Mouse (Mus musculus) liver, embryonic 11.5 days (tissue): ENCODE data around the gene Rnase1. TPM values are rescaled to one million over a fixed set of nuclear protein-coding genes. Genes with fewer than 3 reads are reported as not detected.

Experiments used
- ATAC-seq: fragments of 200-750 bp; cut with Nextera tagmentation; replicated peaks from 2 replicates; pipeline ENCODE4 v1.8.0; 2017; ENCODE audit warnings: moderate number of reproducible peaks, mild to moderate bottlenecking, moderate TSS enrichment, moderate library complexity; ENCODE audit not compliant: low FRiP score
- DNase-seq: peaks from one replicate; pipeline ENCODE4 v3.0.0-alpha.2; 2017; ENCODE audit warnings: low spot score
- H3K27ac ChIP-seq: fragments of 300-500 bp; sonication (generic); 2 replicates; pipeline ENCODE4 v1.5.1; 2014; ENCODE audit warnings: mild to moderate bottlenecking, low read depth, low read length, control low read depth
- H3K27me3 ChIP-seq: fragments of 300-500 bp; sonication (generic); replicated peaks from 2 replicates; pipeline ENCODE4 v1.6.1; 2014; ENCODE audit warnings: low read length, mixed read lengths; ENCODE audit not compliant: control insufficient read depth, insufficient read depth
- H3K36me3 ChIP-seq: fragments of 300-500 bp; sonication (generic); 2 replicates; pipeline ENCODE4 v1.6.1; 2014; ENCODE audit warnings: mild to moderate bottlenecking, low read length, moderate library complexity, mixed read lengths; ENCODE audit not compliant: control insufficient read depth, insufficient read depth
- H3K4me1 ChIP-seq: fragments of 300-500 bp; sonication (generic); replicated peaks from 2 replicates; pipeline ENCODE4 v1.6.1; 2014; ENCODE audit warnings: low read length, mixed read lengths; ENCODE audit not compliant: control insufficient read depth, insufficient read depth
- H3K4me2 ChIP-seq: fragments of 300-500 bp; sonication (generic); 2 replicates; pipeline ENCODE4 v1.6.1; 2014; ENCODE audit warnings: mild to moderate bottlenecking, control low read depth, moderate library complexity
- H3K4me3 ChIP-seq: fragments of 300-500 bp; sonication (generic); 2 replicates; pipeline ENCODE4 v1.5.1; 2014; ENCODE audit warnings: low read depth, low read length, control low read depth
- H3K9ac ChIP-seq: fragments of 300-500 bp; sonication (generic); 2 replicates; pipeline ENCODE4 v1.6.1; 2014; ENCODE audit warnings: low read depth, low read length, control low read depth
- H3K9me3 ChIP-seq: fragments of 300-500 bp; sonication (generic); 2 replicates; pipeline ENCODE4 v1.6.1; 2016; ENCODE audit warnings: low read length, inconsistent platforms, mixed read lengths; ENCODE audit not compliant: control insufficient read depth
- WGBS: fragments of 180-500 bp; shearing (Covaris S2); extraction: QIAGEN DNeasy Blood & Tissue Kit; methylation state at CpG from one replicate; pipeline ENCODE4 v1.1.7; 2014; 5-methylcytosine and 5-hydroxymethylcytosine counted together
- polyA plus RNA-seq: library from polyadenylated mRNA; unstranded; fragments of >200 nt; fragmentation: Nextera tagmentation; extraction: Ambion mirVana; gene quantifications from 2 replicates; pipeline ENCODE4 v1.2.1, GENCODE M21; 2014

Rnase1 gene
- polyA plus RNA-seq, 1 experiment from 2014 or later: not detected

DNA sequence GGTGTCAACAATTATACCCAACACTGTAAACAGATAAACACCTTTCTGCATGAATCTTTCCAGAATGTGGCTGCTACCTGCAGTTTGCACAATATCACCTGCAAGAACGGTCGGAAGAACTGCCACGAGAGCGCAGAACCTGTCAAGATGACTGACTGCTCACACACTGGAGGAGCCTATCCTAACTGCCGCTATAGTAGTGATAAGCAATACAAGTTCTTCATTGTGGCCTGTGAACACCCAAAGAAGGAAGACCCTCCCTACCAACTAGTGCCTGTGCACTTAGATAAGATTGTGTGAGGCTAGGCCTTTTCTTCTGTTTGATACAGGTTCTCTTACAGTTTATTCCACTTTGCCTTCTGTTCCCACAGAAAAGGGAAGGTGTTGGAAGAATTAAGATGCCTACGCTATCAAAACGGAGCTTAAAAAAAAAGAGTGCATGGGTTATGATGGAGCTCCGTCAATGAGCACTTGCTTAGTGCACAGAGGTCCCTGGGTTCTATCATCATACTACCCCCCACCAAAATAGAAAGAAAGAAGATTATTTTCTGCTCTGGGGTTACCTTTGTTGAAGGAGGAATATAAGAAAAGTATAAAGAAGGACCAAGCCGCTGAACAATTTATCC is 16.2 kb downstream of the Rnase1 start:
- H3K4me2 ChIP-seq: peak overlapping the region; percentile 62
- peak; percentile 56 for DNase-seq
- 34% methylated on average over 9 of the region's 9 CpGs for WGBS
- H3K9me3 ChIP-seq: no peaks in the 10 kb centered on the region
- H3K4me3 ChIP-seq: peak overlapping the region; percentile 29
- no peaks in the 10 kb centered on the region for H3K27me3 ChIP-seq
- H3K36me3 ChIP-seq: no peaks in the 10 kb centered on the region
- ATAC-seq: peak; percentile 88
- peak overlapping the region; percentile 97 for H3K27ac ChIP-seq
- H3K9ac ChIP-seq: peak overlapping the region; percentile 66
- peaks cover 51% of the 10 kb centered on the region for H3K4me1 ChIP-seq

DNA sequence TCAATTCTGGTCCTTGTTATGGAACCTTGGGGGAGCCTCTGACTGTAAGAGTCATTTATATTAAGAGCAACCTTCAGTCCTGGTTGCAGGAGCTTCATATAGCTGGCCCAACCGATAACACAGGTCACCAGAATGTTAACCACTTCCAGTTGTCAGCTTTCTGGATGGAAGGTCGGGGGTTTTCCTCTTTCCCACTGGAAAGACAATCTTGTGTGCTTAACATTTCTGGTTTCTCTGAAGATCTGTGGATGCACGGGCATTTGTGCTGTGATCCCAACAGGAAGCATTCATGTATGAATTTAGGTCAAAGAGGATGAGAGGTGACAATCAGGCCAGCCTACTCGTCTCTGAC is 17.0 kb downstream of the Rnase1 start:
- Histone ChIP-seq H3K4me3 (peak overlapping the region; percentile 29; the same call in 1 of the 2 replicates), H3K4me1 (peaks cover 51% of the 10 kb centered on the region), H3K27ac (peak overlapping the region; percentile 97), H3K9ac (peak overlapping the region; percentile 66), H3K4me2 (peak overlapping the region; percentile 62), H3K36me3 (no peaks in the 10 kb centered on the region), H3K27me3 (no peaks in the 10 kb centered on the region), H3K9me3 (no peaks in the 10 kb centered on the region)
- DNase-seq (no peak), ATAC-seq (no peak)
- 34% methylated on average over 4 of the region's 4 CpGs for WGBS

DNA sequence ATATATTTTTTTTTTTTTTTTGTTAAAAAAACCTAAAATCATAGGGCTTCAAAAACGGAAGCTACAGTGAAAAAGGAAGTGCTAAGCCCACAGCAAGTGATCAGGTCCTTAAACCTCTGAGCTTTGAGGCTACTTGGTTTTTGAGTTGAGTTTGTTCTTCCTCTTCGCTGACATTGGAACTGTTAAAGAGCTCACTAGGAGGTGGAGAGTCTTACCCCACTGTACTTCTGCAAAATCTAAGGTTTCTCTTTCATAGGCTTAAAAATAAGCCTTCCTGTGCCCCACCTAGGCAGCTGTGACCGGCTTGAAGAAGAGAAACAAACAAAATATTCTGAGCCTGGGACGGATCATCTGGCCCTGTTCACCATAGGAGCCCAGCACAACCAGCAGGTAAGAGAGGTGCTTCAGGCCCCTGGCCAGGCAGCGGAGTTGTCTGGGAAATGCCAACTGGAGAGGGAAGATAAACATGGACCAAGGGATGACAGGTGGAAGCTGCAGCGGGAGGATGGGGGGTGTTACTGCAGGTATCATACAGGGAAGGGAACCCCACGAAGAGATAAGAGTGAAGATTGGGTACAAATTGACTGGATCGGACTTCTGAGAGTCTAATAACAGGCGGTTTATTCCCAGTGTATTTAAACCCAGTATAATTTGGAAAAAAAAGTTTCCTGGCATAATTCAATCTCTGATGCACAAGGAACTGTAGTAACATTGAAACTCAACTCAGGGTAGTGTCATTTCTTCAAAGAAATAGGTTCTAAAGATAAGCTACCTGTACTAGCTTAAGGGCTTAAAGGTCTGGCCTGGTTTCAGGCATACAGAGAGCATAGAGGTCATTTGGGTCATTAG is 17.6 kb downstream of the Rnase1 start:
- H3K9ac ChIP-seq: peak overlapping the region; percentile 66; the same call in 1 of the 2 replicates
- no peaks in the 10 kb centered on the region for H3K36me3 ChIP-seq
- H3K27me3 ChIP-seq: no peaks in the 10 kb centered on the region
- no peak overlapping the region for H3K4me3 ChIP-seq
- H3K4me1 ChIP-seq: peaks cover 51% of the 10 kb centered on the region
- WGBS: 38% methylated on average over 9 of the region's 9 CpGs
- no peaks in the 10 kb centered on the region for H3K9me3 ChIP-seq
- DNase-seq (no peak), ATAC-seq (no peak; the same call in 1 of the 2 replicates)
- peak overlapping the region; percentile 62 for H3K4me2 ChIP-seq
- H3K27ac ChIP-seq: peak overlapping the region; percentile 97

DNA sequence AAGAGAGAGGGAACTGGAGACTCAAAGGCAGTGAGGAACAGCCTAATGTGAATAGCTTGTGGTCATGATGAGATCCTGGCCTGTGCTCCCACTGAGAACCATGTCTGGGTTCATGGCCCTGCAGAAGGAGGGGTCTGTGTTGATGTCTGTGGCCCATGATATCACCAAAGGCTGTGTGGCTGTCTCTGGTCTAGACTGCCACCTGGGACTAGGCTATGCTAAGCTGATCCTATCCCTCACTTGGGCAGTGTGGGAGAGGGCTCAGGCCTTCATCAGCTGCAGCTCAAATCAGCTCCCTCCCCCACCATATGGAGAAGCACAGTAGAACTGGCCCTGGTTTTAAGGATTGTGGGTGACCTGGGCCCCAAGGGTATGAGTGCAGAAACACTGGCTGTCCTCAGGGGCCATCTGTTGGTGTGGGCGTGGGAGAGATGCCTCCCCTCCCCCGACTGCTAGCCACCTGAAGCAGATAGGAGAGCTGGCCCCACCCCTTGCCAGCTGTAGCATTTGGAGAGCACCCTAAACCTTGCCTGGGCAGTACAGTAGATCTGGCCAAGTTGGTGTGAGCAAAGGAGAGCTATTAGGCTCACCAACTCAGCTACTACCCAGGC is 18.8 kb downstream of the Rnase1 start:
- Histone ChIP-seq H3K27me3 (no peaks in the 10 kb centered on the region), H3K4me3 (no peak overlapping the region), H3K4me1 (peaks cover 51% of the 10 kb centered on the region), H3K9ac (peak overlapping the region; percentile 42), H3K27ac (peak overlapping the region; percentile 97), H3K9me3 (no peaks in the 10 kb centered on the region), H3K36me3 (no peaks in the 10 kb centered on the region), H3K4me2 (peak overlapping the region; percentile 16)
- ATAC-seq (peak; percentile 83), DNase-seq (peak; percentile 54)
- WGBS: 31% methylated on average over 2 of the region's 2 CpGs

DNA sequence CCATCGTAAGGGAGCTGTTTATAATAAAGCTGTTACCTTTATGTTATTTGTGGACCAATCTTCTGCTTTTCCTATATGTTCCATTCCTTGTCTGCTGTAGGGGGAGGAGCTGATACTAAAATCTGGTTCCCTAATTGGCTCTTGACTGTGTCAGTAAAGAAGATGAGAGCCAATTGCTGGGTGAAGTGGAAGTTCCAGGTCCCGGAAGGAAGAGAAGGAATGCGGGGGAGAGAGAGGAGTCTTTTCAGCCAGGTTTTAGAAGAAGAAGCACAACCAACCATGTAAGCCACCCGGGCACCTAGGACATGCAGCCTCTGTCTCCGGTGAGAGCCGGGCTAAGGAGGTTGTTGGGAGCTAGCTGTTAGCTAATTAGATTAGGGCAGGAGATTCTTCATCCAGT is 20.9 kb downstream of the Rnase1 start:
- Histone ChIP-seq H3K9ac (no peak overlapping the region), H3K4me2 (no peak overlapping the region), H3K4me1 (peaks cover 36% of the 10 kb centered on the region), H3K9me3 (no peaks in the 10 kb centered on the region), H3K27me3 (no peaks in the 10 kb centered on the region), H3K27ac (no peak overlapping the region), H3K36me3 (no peaks in the 10 kb centered on the region), H3K4me3 (no peak overlapping the region)
- WGBS: 85% methylated on average over 6 of the region's 6 CpGs
- ATAC-seq (no peak), DNase-seq (no peak)

DNA sequence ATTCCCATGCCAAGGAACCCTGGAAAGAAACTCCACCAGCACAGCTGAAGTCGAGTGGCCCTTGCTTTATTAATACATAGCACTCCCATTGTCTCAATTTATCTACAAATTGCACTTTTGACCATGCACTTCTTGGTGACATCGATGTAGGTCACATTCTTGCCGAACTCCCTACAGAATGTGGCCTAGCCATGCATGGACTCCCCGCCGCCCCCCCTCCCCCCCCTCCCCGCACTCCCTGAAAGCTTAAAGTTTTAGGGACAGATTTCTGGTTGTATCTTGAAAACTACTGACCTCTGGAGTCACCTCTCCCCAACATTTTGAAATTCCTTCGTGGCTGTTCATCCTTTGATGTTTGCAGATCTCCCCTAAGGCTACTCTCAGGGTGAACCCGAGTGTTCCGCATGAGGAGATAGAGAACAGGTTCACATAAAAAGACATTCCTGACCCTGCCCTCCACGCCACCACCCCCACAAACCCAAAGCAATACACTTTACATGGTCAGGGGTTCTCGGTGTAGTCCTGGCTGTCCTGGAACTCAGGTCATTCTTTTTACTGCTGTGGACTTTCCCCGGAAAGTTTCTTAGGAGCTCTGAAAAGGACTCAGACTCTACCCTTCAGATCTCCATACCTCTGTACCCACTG is 32.5 kb downstream of the Rnase1 start, which contains the start of gene Eddm3b:
TSS of gene Eddm3b (plus strand) at position 511 of the 645 bp plus-strand sequence.
- no peak for DNase-seq
- no peak within 1 kb of the TSS for H3K4me2 ChIP-seq
- 59% methylated on average over 12 of the region's 12 CpGs for WGBS
- H3K36me3 ChIP-seq: no peaks in the 10 kb centered on the region
- H3K27ac ChIP-seq: no peak within 1 kb of the TSS
- H3K4me1 ChIP-seq: no peaks in the 10 kb centered on the region
- no peaks in the 10 kb centered on the region for H3K27me3 ChIP-seq
- no peak within 1 kb of the TSS for H3K4me3 ChIP-seq
- ATAC-seq: no peak
- no peaks in the 10 kb centered on the region for H3K9me3 ChIP-seq
- H3K9ac ChIP-seq: no peak within 1 kb of the TSS

DNA sequence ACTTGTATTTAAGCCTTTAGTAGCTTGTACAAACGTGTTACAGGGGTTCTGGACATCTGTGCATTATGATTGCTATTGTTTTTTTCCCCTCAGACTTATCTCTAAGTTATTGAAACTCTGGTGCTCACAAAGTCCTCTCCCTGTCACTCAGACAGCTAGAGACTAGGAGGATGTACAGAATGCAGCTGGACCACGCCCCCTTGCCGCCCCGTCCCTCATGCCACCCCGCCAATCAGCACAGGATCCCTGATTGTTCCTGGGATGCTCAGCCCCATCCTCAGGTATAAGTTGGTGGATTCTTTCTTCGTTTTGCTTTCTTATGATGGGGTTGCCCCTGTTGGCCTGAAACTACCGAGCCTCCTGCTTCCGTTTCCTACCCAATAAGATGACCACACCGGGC is 33.1 kb downstream of the Rnase1 start:
- DNase-seq (no peak), ATAC-seq (no peak)
- no peaks in the 10 kb centered on the region for H3K9me3 ChIP-seq
- H3K9ac ChIP-seq: no peak overlapping the region
- 48% methylated on average over 9 of the region's 9 CpGs for WGBS
- no peaks in the 10 kb centered on the region for H3K36me3 ChIP-seq
- no peaks in the 10 kb centered on the region for H3K27me3 ChIP-seq
- H3K27ac ChIP-seq: no peak overlapping the region
- H3K4me3 ChIP-seq: no peak overlapping the region
- no peak overlapping the region for H3K4me2 ChIP-seq
- no peaks in the 10 kb centered on the region for H3K4me1 ChIP-seq

DNA sequence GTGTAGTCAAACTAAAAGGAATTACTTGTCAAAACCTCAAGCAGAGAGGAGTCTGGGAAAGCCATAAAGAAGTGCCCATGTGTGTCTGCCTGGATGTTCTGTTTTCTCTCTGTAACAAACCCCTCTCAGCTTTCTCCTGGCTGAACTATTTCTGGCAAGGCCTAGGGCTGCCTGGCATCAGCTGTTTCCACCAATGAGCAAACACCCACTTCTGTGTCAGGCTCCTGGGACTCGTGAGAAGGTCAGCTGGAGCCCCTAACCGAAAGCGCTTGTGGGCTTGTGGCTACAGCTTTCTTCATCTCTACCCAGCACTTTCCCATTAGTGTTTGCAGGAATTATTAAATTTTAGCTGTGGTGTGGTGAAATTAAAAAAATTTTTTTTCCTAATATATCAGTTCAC is 34.6 kb downstream of the Rnase1 start:
- no peaks in the 10 kb centered on the region for H3K27me3 ChIP-seq
- no peak overlapping the region for H3K9ac ChIP-seq
- no peaks in the 10 kb centered on the region for H3K36me3 ChIP-seq
- ATAC-seq (no peak), DNase-seq (no peak)
- no peak overlapping the region for H3K4me2 ChIP-seq
- H3K9me3 ChIP-seq: no peaks in the 10 kb centered on the region
- no peak overlapping the region for H3K4me3 ChIP-seq
- no peak overlapping the region for H3K27ac ChIP-seq
- H3K4me1 ChIP-seq: no peaks in the 10 kb centered on the region
- 62% methylated on average over 3 of the region's 3 CpGs for WGBS
